Mouse (Mus musculus) G1E (cell line): ENCODE measurements around the gene Hddc3. TPM values are rescaled to one million over a fixed set of nuclear protein-coding genes. Genes with fewer than 3 reads are reported as not detected.

Source experiments
- ATAC-seq: 2 replicates; pipeline ENCODE4 v1.8.0; 2016; ENCODE audit warnings: mild to moderate bottlenecking; ENCODE audit not compliant: insufficient number of reproducible peaks, poor library complexity, low FRiP score, severe bottlenecking; ENCODE audit errors: extremely low read depth
- DNase-seq: peaks from one replicate; pipeline ENCODE4 v3.0.0; 2012; ENCODE audit warnings: low spot score
- H3K27me3 ChIP-seq: 2 replicates; pipeline ENCODE4 v1.6.1; 2012; ENCODE audit warnings: mild to moderate bottlenecking, low read length, inconsistent platforms; ENCODE audit not compliant: insufficient read depth
- H3K36me3 ChIP-seq: replicated peaks from 2 replicates; pipeline ENCODE3; 2012; ENCODE audit warnings: mild to moderate bottlenecking, inconsistent platforms
- H3K4me1 ChIP-seq: 2 replicates; pipeline ENCODE4 v1.6.1; 2012; ENCODE audit warnings: low read depth, low read length, inconsistent platforms, mixed read lengths; ENCODE audit not compliant: insufficient read depth
- H3K4me3 ChIP-seq: 2 replicates; pipeline ENCODE4 v1.5.1; 2012; ENCODE audit warnings: low read depth, mild to moderate bottlenecking, inconsistent platforms, low read length, moderate library complexity, mixed read lengths
- H3K9me3 ChIP-seq: replicated peaks from 2 replicates; pipeline ENCODE4 v1.6.1; 2012; ENCODE audit warnings: inconsistent platforms
- CTCF ChIP-seq: IDR thresholded peaks from 2 replicates; pipeline ENCODE4 v1.5.1; 2012; ENCODE audit warnings: low read depth, low read length, inconsistent platforms, mixed read lengths
- GATA1 ChIP-seq: IDR thresholded peaks from 2 replicates; pipeline ENCODE4 v1.6.1; 2012; ENCODE audit warnings: borderline replicate concordance, low read length, inconsistent platforms, mixed read lengths
- GATA2 ChIP-seq: IDR thresholded peaks from 2 replicates; pipeline ENCODE4 v1.6.1; 2012; ENCODE audit warnings: low read depth, low read length, inconsistent platforms, borderline replicate concordance
- POLR2AphosphoS5 ChIP-seq: IDR thresholded peaks from 2 replicates; pipeline ENCODE4 v1.6.1; 2012; ENCODE audit warnings: low read depth, low read length, inconsistent platforms; ENCODE audit not compliant: insufficient replicate concordance
- TAL1 ChIP-seq: conservative IDR thresholded peaks from 2 replicates; pipeline ENCODE4 v1.6.1; 2012; ENCODE audit warnings: low read depth, low read length, inconsistent platforms, mixed read lengths
- polyA plus RNA-seq: library from polyadenylated mRNA; stranded (reverse); fragments of >175 nt; gene quantifications from 2 replicates; pipeline ENCODE4 v1.2.3, GENCODE M21; 2012
- total RNA-seq, 2 experiments: library from RNA; stranded (forward) in 1 of 2; stranded (reverse) in 1 of 2; fragments of 200-1000 nt in 1 of 2; fragments of >200 nt in 1 of 2; fragmentation: Nextera tagmentation in 1 of 2; gene quantifications; 2 replicates each; pipeline ENCODE4 v1.2.3; 2014 to 2017

Hddc3 gene
- total and polyA plus RNA-seq, 3 experiments, result 55.0 to 124 (median 64.8) TPM

GRCm38 (mm10) chr7:80330278-80330677, 12.6 kb upstream of the Hddc3 start:
- Histone ChIP-seq H3K36me3 (peaks cover 100% of the 10 kb centered on the region), H3K27me3 (no peaks in the 10 kb centered on the region; the same call in 1 of the 2 replicates), H3K4me3 (no peak overlapping the region), H3K9me3 (peaks cover 7% of the 10 kb centered on the region), H3K4me1 (peaks cover 12% of the 10 kb centered on the region)
- TF ChIP-seq GATA2 (no peak), TAL1 (no peak), POLR2AphosphoS5 (no peak), GATA1 (no peak), CTCF (no peak)
- ATAC-seq (no peak), DNase-seq (no peak)

- Histone ChIP-seq H3K36me3 (peaks cover 100% of the 10 kb centered on the region), H3K4me3 (no peak overlapping the region), H3K4me1 (peaks cover 3% of the 10 kb centered on the region), H3K9me3 (peaks cover 7% of the 10 kb centered on the region), H3K27me3 (no peaks in the 10 kb centered on the region; the same call in 1 of the 2 replicates)
- DNase-seq (no peak), ATAC-seq (no peak)
- TF ChIP-seq TAL1 (no peak), GATA2 (no peak), POLR2AphosphoS5 (no peak), CTCF (no peak), GATA1 (no peak)
Measured at GRCm38 (mm10) chr7:80331433-80331832, 11.5 kb upstream of the Hddc3 start.

GRCm38 (mm10) chr7:80334848-80335247, 8.1 kb upstream of the Hddc3 start:
- ATAC-seq (no peak), DNase-seq (no peak)
- Histone ChIP-seq H3K4me1 (peaks cover 19% of the 10 kb centered on the region), H3K9me3 (peaks cover 7% of the 10 kb centered on the region), H3K36me3 (peaks cover 90% of the 10 kb centered on the region), H3K4me3 (no peak overlapping the region), H3K27me3 (no peaks in the 10 kb centered on the region; the same call in 1 of the 2 replicates)
- TF ChIP-seq CTCF (no peak), TAL1 (no peak), GATA2 (no peak), GATA1 (no peak), POLR2AphosphoS5 (no peak)

GRCm38 (mm10) chr7:80336932-80337331, 6.0 kb upstream of the Hddc3 start:
- DNase-seq (no peak), ATAC-seq (no peak)
- Histone ChIP-seq H3K4me1 (peaks cover 35% of the 10 kb centered on the region), H3K4me3 (no peak overlapping the region), H3K27me3 (no peaks in the 10 kb centered on the region), H3K36me3 (peaks cover 69% of the 10 kb centered on the region), H3K9me3 (peaks cover 7% of the 10 kb centered on the region)
- TF ChIP-seq GATA2, result no peak

- Histone ChIP-seq H3K4me3 (peak overlapping the region; percentile 76), H3K9me3 (no peaks in the 10 kb centered on the region), H3K36me3 (peaks cover 49% of the 10 kb centered on the region), H3K27me3 (no peaks in the 10 kb centered on the region), H3K4me1 (peaks cover 53% of the 10 kb centered on the region)
- DNase-seq, result peak; percentile 10
- ATAC-seq, result no peak
- TF ChIP-seq POLR2AphosphoS5, result no peak
- TF ChIP-seq GATA1, result no peak
- TF ChIP-seq CTCF, result no peak
Measured at GRCm38 (mm10) chr7:80339371-80339770, 3.5 kb upstream of the Hddc3 start.

- Histone ChIP-seq H3K4me3 (peak overlapping the region; percentile 76), H3K27me3 (no peaks in the 10 kb centered on the region), H3K36me3 (peaks cover 42% of the 10 kb centered on the region), H3K4me1 (peaks cover 53% of the 10 kb centered on the region), H3K9me3 (no peaks in the 10 kb centered on the region)
- ATAC-seq, result peak; percentile 85
- peak; percentile 92 for DNase-seq
- TF ChIP-seq POLR2AphosphoS5 (no peak), CTCF (peak; percentile 30; the same call in 1 of the 2 replicates), TAL1 (no peak), GATA1 (no peak)
Measured at GRCm38 (mm10) chr7:80339793-80340628, 2.9 kb upstream of the Hddc3 start.

- peaks cover 40% of the 10 kb centered on the region for H3K36me3 ChIP-seq
- H3K4me1 ChIP-seq, result peaks cover 55% of the 10 kb centered on the region
- ATAC-seq (peak; percentile 43; the same call in 1 of the 2 replicates), DNase-seq (peak; percentile 80)
- TF ChIP-seq GATA2 (no peak), CTCF (peak; percentile 44; the same call in 1 of the 2 replicates)
- peak within 1 kb of the TSS; percentile 76 for H3K4me3 ChIP-seq
- no peaks in the 10 kb centered on the region for H3K27me3 ChIP-seq
- H3K9me3 ChIP-seq, result no peaks in the 10 kb centered on the region
Measured at GRCm38 (mm10) chr7:80340793-80341192, 2.1 kb upstream of the Hddc3 start, which contains the start of gene Unc45a. TSS of gene Unc45a (minus strand) at chr7:80341005.
